13 mouse cellular contexts compared by ENCODE assay signal in the genomic region with DNA sequence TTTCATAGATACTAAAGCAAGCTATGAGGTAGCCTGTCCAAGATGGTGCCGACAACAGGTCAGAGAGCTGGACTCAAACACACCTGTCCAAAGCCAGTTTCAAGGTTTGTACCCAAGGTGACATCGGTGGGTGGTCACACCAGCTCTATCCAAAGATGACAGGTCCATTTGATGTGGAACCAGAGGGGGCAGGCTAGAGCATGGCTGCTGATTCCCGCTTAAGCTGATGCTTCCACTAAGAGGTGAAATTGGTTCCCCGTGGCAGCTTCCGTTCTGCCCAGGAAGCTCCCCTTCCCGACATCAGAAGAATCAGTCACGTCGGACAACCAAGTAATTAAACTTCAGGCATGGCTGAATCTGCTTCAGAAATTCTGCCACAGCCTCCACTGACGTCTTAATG. TPM values are rescaled to one million over a fixed set of nuclear protein-coding genes. Genes with fewer than 3 reads are reported as not detected.
DNase-seq lines count a peak whose midpoint lies in the region; ATAC-seq and TF ChIP-seq lines count a peak whose summit lies in the region.
"Had no signal": no experiment of that assay in that cellular context is flagged by ENCODE, and none has a peak within 500 bp of the region (broad histone marks: within the 10 kb centered on the region; RNA-seq: fewer than 3 reads in every experiment).

No protein-coding gene starts in this region.

- H3K9ac ChIP-seq in heart, adult 2 months (ENCODE audit: low read depth, low read length), result no peak overlapping the region
- no peak overlapping the region for H3K9ac ChIP-seq in liver, embryonic 14.5 days (replicated peaks)
- H3K9ac ChIP-seq: embryonic facial prominence, embryonic 12.5 days; hindbrain, embryonic 12.5 days had no signal

- 61% methylated on average over 9 of the region's 9 CpGs for WGBS in heart, adult 2 months
- WGBS in liver, embryonic 14.5 days (ENCODE audit: insufficient replicate concordance), result 54% methylated on average over 9 of the region's 9 CpGs

- H3K79me2 ChIP-seq in heart, adult 2 months (replicated peaks; ENCODE audit: control insufficient read depth, insufficient read depth, low read length), result no peaks in the 10 kb centered on the region

- no peaks in the 10 kb centered on the region for H3K27me3 ChIP-seq in heart, adult 2 months (ENCODE audit: control insufficient read depth, insufficient read depth, low read length)
- no peaks in the 10 kb centered on the region for H3K27me3 ChIP-seq in liver, embryonic 14.5 days (ENCODE audit: control insufficient read depth, insufficient read depth, low read length)
- H3K27me3 ChIP-seq: hindbrain, embryonic 12.5 days had no signal

- no peaks in the 10 kb centered on the region for H3K36me3 ChIP-seq in heart, adult 2 months (ENCODE audit: control insufficient read depth, insufficient read depth, low read length)
- H3K36me3 ChIP-seq in liver, embryonic 14.5 days (replicated peaks; ENCODE audit: control insufficient read depth, insufficient read depth, low read depth), result no peaks in the 10 kb centered on the region
- H3K36me3 ChIP-seq: embryonic facial prominence, embryonic 12.5 days; hindbrain, embryonic 12.5 days had no signal

- H3K9me3 ChIP-seq in liver, embryonic 14.5 days (ENCODE audit: control insufficient read depth, low read length), result no peaks in the 10 kb centered on the region
- H3K9me3 ChIP-seq: embryonic facial prominence, embryonic 12.5 days; hindbrain, embryonic 12.5 days had no signal

- no peak overlapping the region for H3K27ac ChIP-seq in heart, adult 2 months
- no peak overlapping the region for H3K27ac ChIP-seq in liver, embryonic 14.5 days
- H3K27ac ChIP-seq: hindbrain, embryonic 12.5 days had no signal

- H3K4me2 ChIP-seq in liver, embryonic 14.5 days (ENCODE audit: low read depth), result no peak overlapping the region
- H3K4me2 ChIP-seq: embryonic facial prominence, embryonic 12.5 days; hindbrain, embryonic 12.5 days had no signal

- H3K4me3 ChIP-seq in heart, adult 2 months, result no peak overlapping the region
- H3K4me3 ChIP-seq in liver, embryonic 14.5 days (ENCODE audit: insufficient read depth in 1 of 2, low read depth in 2 of 2, low read length in 2 of 2), result no peak overlapping the region
- H3K4me3 ChIP-seq: embryonic facial prominence, embryonic 12.5 days; hindbrain, embryonic 12.5 days; myocyte had no signal

- TF ChIP-seq EP300 in heart, adult 2 months (IDR thresholded peaks at IDR 0.05; ENCODE audit: insufficient read depth, low read depth, low read length), result no peak
- no peak for TF ChIP-seq EP300 in liver, embryonic 14.5 days (IDR thresholded peaks at IDR 0.05; ENCODE audit: low read depth)

- intact Hi-C loops in heart, adult 2 months (cut with DNase I), result no loop called here

- TF ChIP-seq POLR2A in heart, adult 2 months (IDR thresholded peaks at IDR 0.05; ENCODE audit: insufficient read depth, low read depth, low read length), result no peak

- no peaks in the 10 kb centered on the region for H3K4me1 ChIP-seq in heart, adult 2 months (ENCODE audit: control insufficient read depth, insufficient read depth, low read length)
- peaks cover 0 to 9% of the 10 kb centered on the region in 2 experiments; a peak in 1 of 4 replicates for H3K4me1 ChIP-seq in liver, embryonic 14.5 days (replicated peaks; ENCODE audit: control insufficient read depth in 2 of 2, insufficient read depth in 2 of 2, low read length in 1 of 2)

- DNase-seq in heart, adult 2 months, result no peak
- no peak for DNase-seq in heart, adult 18-20 months
- DNase-seq in liver, embryonic 14.5 days (ENCODE audit: low read depth in 3 of 3, low spot score in 3 of 3), result no peak
- DNase-seq in liver, result no peak
- DNase-seq in ES-CJ7 (ENCODE audit: low read depth, low spot score), result peak; percentile 47
- no peak for DNase-seq in yolk sac, embryonic 10.5 days (ENCODE audit: low spot score)
- DNase-seq: heart, adult 11 months; thymus, postnatal 25 days had no signal

- TF ChIP-seq CTCF in heart, adult 2 months (IDR thresholded peaks at IDR 0.05), result peak; percentile 37
- peak; percentile 40 for TF ChIP-seq CTCF in liver, embryonic 14.5 days (IDR thresholded peaks at IDR 0.05; ENCODE audit: low read depth)

- ATAC-seq in liver, embryonic 14.5 days (ENCODE audit: insufficient read depth), result no peak
- 0 out of 2 replicates have a peak, but pooled peaks have one; percentile 29 for ATAC-seq in common myeloid progenitor, adult 5-6 weeks (replicated peaks; ENCODE audit: low read depth, poor library complexity, severe bottlenecking)

RNA-seq across cellular contexts. Expression of gene Habp2, which starts 5.4 kb away (rescaled TPM):
- total RNA-seq in heart, adult 2 months (2021), result not detected
- polyA plus RNA-seq in heart, adult 2 months (2012; rRNA removed), result 0.23 TPM in 1 of 2 replicates, not detected in the other
- not detected for total RNA-seq in heart, adult 18-20 months (2021)
- 38.0 and 39.8 TPM in 2 replicates for polyA plus RNA-seq in liver, embryonic 14.5 days (2012; rRNA removed)
- polyA plus RNA-seq in liver, embryonic 14.5 days (2014; fragmentation: Nextera tagmentation; extraction: Ambion mirVana), result 42.4 and 45.0 TPM in 2 replicates
- not detected in 2 replicates for total RNA-seq in common myeloid progenitor, adult 5-6 weeks (2017)
- total RNA-seq: megakaryocyte progenitor cell, adult 5-6 weeks had no signal
- polyA plus RNA-seq: embryonic facial prominence, embryonic 12.5 days had no signal
